Mouse (Mus musculus) kidney, adult 2 months (tissue): ENCODE measurements around the gene Mgat3.

Experiments used
- CTCF ChIP-seq: fragments of 200-500 bp; conservative IDR thresholded peaks from 2 replicates; pipeline ENCODE4 v1.5.1; 2011; ENCODE audit warnings: low read depth, mild to moderate bottlenecking, control low read depth, low read length, moderate library complexity, mixed read lengths; ENCODE audit not compliant: insufficient read depth, insufficient read length
- POLR2A ChIP-seq: fragments of 200-500 bp; IDR thresholded peaks from one replicate; pipeline ENCODE4 v1.6.1; 2011; ENCODE audit warnings: low read depth, low read length, control low read depth

- TF ChIP-seq POLR2A (no peak), CTCF (no peak)
Observed at GRCm38 (mm10) chr15:80132452-80132851, 41.1 kb upstream of the Mgat3 start.
